Mouse (Mus musculus) limb, embryonic 12.5 days (tissue): Measurements from ENCODE around the gene Cblb. TPM values are rescaled to one million over a fixed set of nuclear protein-coding genes. Genes with fewer than 3 reads are reported as not detected.

ENCODE experiments used
- ATAC-seq: fragments of 200-750 bp; cut with Nextera tagmentation; 2 replicates; pipeline ENCODE4 v1.8.0; 2017; ENCODE audit warnings: low read depth, moderate TSS enrichment; ENCODE audit not compliant: insufficient number of reproducible peaks, insufficient read depth, low FRiP score, low TSS enrichment
- H3K27ac ChIP-seq: fragments of 300-500 bp; sonication (generic); 2 replicates; pipeline ENCODE4 v1.5.1; 2016; ENCODE audit warnings: mild to moderate bottlenecking, moderate library complexity
- H3K27me3 ChIP-seq: fragments of 300-500 bp; sonication (generic); 2 replicates; pipeline ENCODE4 v1.6.1; 2016; ENCODE audit warnings: mild to moderate bottlenecking, moderate library complexity
- H3K36me3 ChIP-seq: fragments of 300-500 bp; sonication (generic); 2 replicates; pipeline ENCODE4 v1.6.1; 2016; ENCODE audit warnings: mild to moderate bottlenecking, moderate library complexity
- H3K4me1 ChIP-seq: fragments of 300-500 bp; sonication (generic); replicated peaks from 2 replicates; pipeline ENCODE4 v1.6.1; 2016
- H3K4me2 ChIP-seq: fragments of 300-500 bp; sonication (generic); 2 replicates; pipeline ENCODE4 v1.6.1; 2016; ENCODE audit warnings: mild to moderate bottlenecking, moderate library complexity
- H3K4me3 ChIP-seq: fragments of 300-500 bp; sonication (generic); replicated peaks from 2 replicates; pipeline ENCODE4 v1.5.1; 2016; ENCODE audit warnings: mild to moderate bottlenecking
- H3K9ac ChIP-seq: fragments of 300-500 bp; sonication (generic); replicated peaks from 2 replicates; pipeline ENCODE4 v1.6.1; 2016; ENCODE audit warnings: mild to moderate bottlenecking, moderate library complexity
- H3K9me3 ChIP-seq: fragments of 300-500 bp; sonication (generic); 2 replicates; pipeline ENCODE4 v1.6.1; 2016; ENCODE audit warnings: mild to moderate bottlenecking, moderate library complexity
- WGBS: fragments of 180-500 bp; shearing (Covaris S2); methylation state at CpG from one replicate; pipeline ENCODE4 v1.1.7; 2016; 5-methylcytosine and 5-hydroxymethylcytosine counted together
- polyA plus RNA-seq: library from polyadenylated mRNA; unstranded; fragments of >200 nt; fragmentation: Nextera tagmentation; extraction: Ambion mirVana; gene quantifications from 2 replicates; pipeline ENCODE4 v1.2.1, GENCODE M21; 2016

The Cblb gene
- polyA plus RNA-seq, 1 experiment from 2014 or later: 21.4 TPM

DNA sequence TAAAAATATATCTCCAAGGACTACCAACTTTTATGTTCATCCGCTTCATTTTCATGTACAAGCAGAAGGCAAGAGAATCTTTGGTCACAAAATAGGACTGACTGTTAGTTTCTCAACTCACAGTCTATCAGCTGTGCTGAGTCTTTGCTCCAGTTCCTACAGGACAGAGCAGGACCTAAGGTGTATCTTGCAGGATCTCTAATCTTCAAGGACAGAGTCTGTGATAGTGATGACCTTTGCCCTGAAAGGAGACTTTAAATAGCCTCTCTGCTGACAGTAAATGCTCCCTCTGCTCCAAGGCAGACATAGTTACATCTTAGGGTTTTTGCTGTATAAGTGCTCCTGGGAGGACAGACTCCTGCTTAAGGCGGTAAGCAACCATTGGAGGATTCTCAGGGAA, 26.3 kb downstream of the Cblb start:
- Histone ChIP-seq H3K9me3 (no peaks in the 10 kb centered on the region), H3K4me3 (no peak overlapping the region), H3K27ac (no peak overlapping the region), H3K4me2 (no peak overlapping the region), H3K36me3 (peaks cover 6% of the 10 kb centered on the region; the same call in 1 of the 2 replicates), H3K9ac (no peak overlapping the region), H3K4me1 (peaks cover 57% of the 10 kb centered on the region), H3K27me3 (no peaks in the 10 kb centered on the region)
- 82% methylated on average over 2 of the region's 2 CpGs for WGBS
- ATAC-seq: no peak

DNA sequence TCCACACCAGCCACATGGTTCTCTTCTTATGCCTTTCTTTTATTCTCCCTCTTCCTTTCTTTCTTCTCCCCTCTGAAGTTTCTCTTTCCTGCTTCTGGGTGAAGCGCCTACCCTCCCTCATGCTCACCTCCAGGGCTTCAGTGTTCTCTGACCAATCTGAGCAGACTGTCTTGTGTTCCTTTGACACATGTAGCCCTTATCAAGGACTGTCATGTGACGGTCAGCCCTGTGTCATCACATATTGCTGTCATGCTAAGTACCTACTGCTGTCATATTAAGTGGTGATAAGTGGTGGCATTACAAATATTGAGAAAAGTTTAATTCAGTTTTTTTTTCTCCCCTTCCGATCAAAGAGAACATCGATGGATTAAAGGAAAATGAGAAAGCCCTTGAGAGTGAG, 28.5 kb downstream of the Cblb start:
- no peak overlapping the region for H3K27ac ChIP-seq
- no peak for ATAC-seq
- no peaks in the 10 kb centered on the region for H3K9me3 ChIP-seq
- 82% methylated on average over 4 of the region's 4 CpGs for WGBS
- peaks cover 55% of the 10 kb centered on the region for H3K4me1 ChIP-seq
- H3K27me3 ChIP-seq: no peaks in the 10 kb centered on the region
- H3K9ac ChIP-seq: no peak overlapping the region
- no peak overlapping the region for H3K4me3 ChIP-seq
- H3K36me3 ChIP-seq: peaks cover 6% of the 10 kb centered on the region; the same call in 1 of the 2 replicates
- H3K4me2 ChIP-seq: no peak overlapping the region

DNA sequence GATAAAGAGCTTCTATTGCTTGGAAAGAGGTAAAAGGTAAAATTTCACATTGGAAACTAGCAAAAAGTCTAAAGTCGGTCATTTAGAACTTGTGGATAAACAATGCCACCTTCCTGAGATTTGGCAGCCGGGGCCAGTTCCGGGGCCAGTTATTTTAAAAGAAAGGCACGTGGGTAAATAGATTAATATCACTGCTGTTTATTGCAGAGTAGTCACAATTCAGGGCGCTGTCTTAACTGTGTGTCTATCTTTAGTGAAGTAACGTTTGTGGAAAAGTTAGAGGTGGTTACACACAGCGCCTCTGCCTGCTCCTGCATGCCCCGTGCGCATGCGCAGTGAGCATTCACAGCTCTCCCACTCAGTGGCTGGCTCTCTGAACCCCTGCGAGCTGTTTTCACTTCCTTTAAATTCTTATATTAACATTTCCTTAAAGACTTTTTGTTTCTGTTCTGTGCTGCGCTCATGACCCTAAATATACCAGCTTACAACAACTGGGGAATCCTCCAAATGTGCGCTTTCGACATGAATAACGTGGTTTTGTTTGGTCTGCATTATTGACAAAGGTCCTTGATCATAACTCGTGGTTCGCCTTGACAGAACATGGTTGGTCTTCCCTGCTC, 29.2 kb downstream of the Cblb start:
- H3K27me3 ChIP-seq: no peaks in the 10 kb centered on the region
- H3K27ac ChIP-seq: no peak overlapping the region
- 79% methylated on average over 17 of the region's 17 CpGs for WGBS

GRCm38 (mm10) chr16:52061015-52061481, 30.0 kb downstream of the Cblb start:
- no peaks in the 10 kb centered on the region for H3K9me3 ChIP-seq
- peaks cover 50% of the 10 kb centered on the region for H3K4me1 ChIP-seq
- H3K27ac ChIP-seq: no peak overlapping the region
- no peaks in the 10 kb centered on the region for H3K36me3 ChIP-seq
- no peak overlapping the region for H3K9ac ChIP-seq
- H3K4me3 ChIP-seq: no peak overlapping the region
- no peak overlapping the region for H3K4me2 ChIP-seq
- no peaks in the 10 kb centered on the region for H3K27me3 ChIP-seq
- ATAC-seq: no peak
- WGBS: 59% methylated on average over 4 of the region's 4 CpGs

More for the DNA sequence above, 29.2 kb downstream of the Cblb start:
- Histone ChIP-seq H3K9ac (no peak overlapping the region), H3K36me3 (peaks cover 4% of the 10 kb centered on the region; the same call in 1 of the 2 replicates), H3K4me3 (no peak overlapping the region), H3K4me1 (peaks cover 53% of the 10 kb centered on the region), H3K4me2 (no peak overlapping the region), H3K9me3 (no peaks in the 10 kb centered on the region)
- no peak for ATAC-seq

DNA sequence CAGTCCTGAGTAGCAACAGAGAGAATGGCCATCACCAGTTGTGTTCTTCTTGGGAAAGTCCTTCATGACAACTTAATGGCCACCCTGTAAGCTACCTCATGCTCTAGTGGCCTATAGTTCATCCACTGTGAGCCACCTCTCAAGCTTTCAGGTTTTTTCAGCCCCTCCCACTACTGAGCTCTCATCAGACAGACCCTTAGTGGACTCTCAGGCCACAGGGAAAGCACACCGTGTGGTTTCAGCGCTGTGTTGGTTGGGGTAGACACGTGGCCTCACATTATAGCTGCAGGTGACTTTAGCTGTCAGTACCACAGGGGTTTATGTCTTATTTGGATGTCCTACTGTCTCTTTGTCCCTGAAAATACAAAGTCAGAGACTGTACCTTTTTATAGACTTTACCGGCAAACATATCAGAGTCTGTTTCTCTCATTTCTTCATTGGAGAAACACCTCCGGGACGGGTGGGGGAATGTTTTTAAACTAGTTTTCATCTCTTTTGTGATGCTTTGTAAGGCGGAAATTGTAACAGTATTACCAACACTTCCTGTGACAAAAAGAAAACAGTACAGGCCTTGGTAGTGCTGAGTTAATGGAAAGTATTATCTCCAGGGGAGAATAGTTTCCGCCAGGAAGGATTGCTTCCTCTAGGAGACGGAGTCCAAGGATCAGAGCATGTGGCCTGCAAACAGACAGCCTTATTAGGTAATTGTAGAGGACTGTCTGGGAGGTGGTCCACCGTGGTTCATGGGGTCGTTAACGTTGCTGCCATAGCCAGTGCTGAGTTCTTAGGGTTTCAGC, 33.5 kb downstream of the Cblb start:
- Histone ChIP-seq H3K4me3 (no peak overlapping the region), H3K27ac (no peak overlapping the region), H3K9ac (no peak overlapping the region), H3K4me2 (no peak overlapping the region), H3K4me1 (peaks cover 48% of the 10 kb centered on the region), H3K27me3 (no peaks in the 10 kb centered on the region), H3K9me3 (no peaks in the 10 kb centered on the region), H3K36me3 (no peaks in the 10 kb centered on the region)
- WGBS: 54% methylated on average over 12 of the region's 12 CpGs
- no peak for ATAC-seq

GRCm38 (mm10) chr16:52067632-52068516, 36.8 kb downstream of the Cblb start:
- H3K27ac ChIP-seq: no peak overlapping the region
- ATAC-seq: peak; percentile 49; the same call in 1 of the 2 replicates
- no peak overlapping the region for H3K4me2 ChIP-seq
- no peak overlapping the region for H3K4me3 ChIP-seq
- H3K36me3 ChIP-seq: no peaks in the 10 kb centered on the region
- H3K9ac ChIP-seq: no peak overlapping the region
- no peaks in the 10 kb centered on the region for H3K9me3 ChIP-seq
- H3K4me1 ChIP-seq: peaks cover 26% of the 10 kb centered on the region
- WGBS: 59% methylated on average over 10 of the region's 10 CpGs
- no peaks in the 10 kb centered on the region for H3K27me3 ChIP-seq

GRCm38 (mm10) chr16:52068517-52068874, 37.5 kb downstream of the Cblb start:
- ATAC-seq: no peak
- Histone ChIP-seq H3K4me2 (no peak overlapping the region), H3K36me3 (no peaks in the 10 kb centered on the region), H3K9me3 (no peaks in the 10 kb centered on the region), H3K9ac (no peak overlapping the region), H3K4me3 (no peak overlapping the region), H3K27ac (no peak overlapping the region), H3K4me1 (peaks cover 26% of the 10 kb centered on the region), H3K27me3 (no peaks in the 10 kb centered on the region)
- 92% methylated on average over 3 of the region's 3 CpGs for WGBS

DNA sequence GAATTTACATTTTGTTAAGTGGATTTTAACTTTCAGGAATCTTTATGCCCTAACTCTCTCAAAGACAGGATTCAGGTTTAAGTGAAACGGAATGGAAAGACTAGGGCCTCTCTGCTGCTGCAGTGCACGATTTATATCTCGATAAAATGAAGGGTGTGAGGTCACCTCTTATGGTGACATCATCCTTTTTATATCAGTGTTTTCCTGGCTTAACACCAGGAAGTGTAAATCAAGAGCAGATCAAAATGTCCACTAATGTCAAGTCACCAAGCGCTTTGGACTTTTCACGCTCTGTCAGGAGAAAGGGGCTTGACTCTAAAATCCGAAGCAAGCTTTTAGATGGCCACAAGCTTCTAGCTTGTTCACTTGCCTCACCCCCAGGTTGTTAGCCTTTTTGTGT, 38.6 kb downstream of the Cblb start:
- ATAC-seq: no peak
- no peaks in the 10 kb centered on the region for H3K27me3 ChIP-seq
- H3K4me2 ChIP-seq: no peak overlapping the region
- no peak overlapping the region for H3K4me3 ChIP-seq
- 83% methylated on average over 6 of the region's 6 CpGs for WGBS
- H3K9ac ChIP-seq: no peak overlapping the region
- H3K4me1 ChIP-seq: peaks cover 20% of the 10 kb centered on the region
- 0 out of 2 replicates have a peak, but pooled peaks cover 4% of the 10 kb centered on the region for H3K36me3 ChIP-seq
- H3K27ac ChIP-seq: no peak overlapping the region
- H3K9me3 ChIP-seq: no peaks in the 10 kb centered on the region

DNA sequence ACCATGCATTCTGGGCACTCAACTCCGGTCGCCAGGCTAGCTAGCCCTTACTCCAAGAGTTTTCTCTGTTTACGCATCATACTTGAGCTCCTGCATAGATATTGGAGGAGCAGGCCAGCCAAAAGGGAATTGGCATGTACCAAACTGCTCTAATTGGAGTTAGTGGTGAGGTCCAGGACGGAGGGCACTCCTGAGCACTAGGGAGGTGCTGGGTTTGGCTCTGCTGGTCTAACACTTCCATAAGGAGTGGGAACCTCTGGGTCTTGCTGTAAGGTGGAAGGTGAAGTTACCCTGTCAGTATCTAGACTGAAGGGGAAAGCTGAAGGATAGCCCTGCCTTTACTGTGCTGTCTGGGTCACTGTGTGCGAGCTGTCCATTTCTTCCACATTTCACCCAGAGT, 39.1 kb downstream of the Cblb start:
- Histone ChIP-seq H3K27ac (no peak overlapping the region), H3K4me3 (no peak overlapping the region), H3K27me3 (no peaks in the 10 kb centered on the region), H3K9me3 (no peaks in the 10 kb centered on the region), H3K4me2 (no peak overlapping the region), H3K4me1 (peaks cover 15% of the 10 kb centered on the region), H3K9ac (no peak overlapping the region), H3K36me3 (0 out of 2 replicates have a peak, but pooled peaks cover 4% of the 10 kb centered on the region)
- no peak for ATAC-seq
- 90% methylated on average over 5 of the region's 5 CpGs for WGBS

DNA sequence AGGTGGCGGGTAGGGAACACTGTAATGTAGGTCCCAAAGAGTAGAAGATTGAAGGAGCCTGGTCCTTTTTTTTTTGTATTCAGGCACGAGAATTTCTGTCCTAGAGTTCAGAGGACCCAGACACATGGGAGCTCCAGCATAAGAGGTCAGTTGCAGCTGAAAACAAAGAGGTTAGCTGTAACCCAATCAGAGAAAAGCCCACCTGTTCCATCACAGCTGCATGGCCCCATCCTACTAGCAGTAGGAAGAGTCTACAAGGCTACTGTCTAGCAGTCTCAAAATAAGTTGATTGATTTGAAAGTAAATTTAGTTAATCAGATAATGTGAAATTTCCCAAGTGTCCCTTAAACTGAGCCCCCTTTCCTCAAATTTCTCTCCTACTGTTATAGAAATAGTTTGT, 40.3 kb downstream of the Cblb start:
- Histone ChIP-seq H3K27me3 (no peaks in the 10 kb centered on the region), H3K36me3 (0 out of 2 replicates have a peak, but pooled peaks cover 4% of the 10 kb centered on the region), H3K4me2 (no peak overlapping the region), H3K4me3 (no peak overlapping the region), H3K4me1 (peaks cover 15% of the 10 kb centered on the region), H3K9ac (no peak overlapping the region), H3K9me3 (no peaks in the 10 kb centered on the region), H3K27ac (no peak overlapping the region)
- ATAC-seq: no peak
- WGBS: 80% methylated on average over 2 of the region's 2 CpGs

- ATAC-seq: peak; percentile 56; the same call in 1 of the 2 replicates
- Histone ChIP-seq H3K27me3 (no peaks in the 10 kb centered on the region), H3K9me3 (no peaks in the 10 kb centered on the region), H3K4me1 (peaks cover 11% of the 10 kb centered on the region), H3K36me3 (0 out of 2 replicates have a peak, but pooled peaks cover 4% of the 10 kb centered on the region), H3K9ac (no peak overlapping the region), H3K4me3 (no peak overlapping the region), H3K4me2 (no peak overlapping the region), H3K27ac (no peak overlapping the region)
- WGBS: 82% methylated on average over 6 of the region's 6 CpGs
These were observed 40.8 kb downstream of the Cblb start for GRCm38 (mm10) chr16:52071766-52072209.
